Mouse (Mus musculus): ENCODE measurements around the gene Tbc1d22b.
"Not testable (repeated sequence)": the region's sequence is repeated elsewhere in the genome, so short reads cannot be mapped to it uniquely, and the experiment has no call there.

The Tbc1d22b gene

GRCm38 (mm10) chr17:29599051-29599450 is 49.5 kb downstream of the Tbc1d22b start:
- DNase-seq, result no peak

DNA sequence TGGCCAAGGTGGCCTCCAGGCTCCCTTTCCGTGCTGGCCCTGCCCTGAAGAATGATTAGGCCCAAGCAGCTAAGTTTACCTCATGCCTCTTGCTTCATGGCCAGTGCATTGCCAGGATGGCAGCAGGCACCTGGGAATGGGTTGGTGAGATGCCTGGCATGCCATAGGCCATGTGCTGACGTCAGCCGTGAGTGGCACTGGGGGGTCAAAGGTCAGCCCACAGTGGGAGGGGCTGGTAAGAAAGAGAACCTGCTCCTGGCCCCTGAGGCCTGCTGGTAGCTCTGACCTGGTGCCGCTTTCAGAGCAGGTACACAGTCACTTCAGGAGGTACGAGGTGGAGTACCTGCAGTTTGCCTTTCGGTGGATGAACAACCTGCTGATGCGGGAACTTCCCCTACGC is 50.0 kb downstream of the Tbc1d22b start:
- DNase-seq, result no peak

- DNase-seq, result peak; percentile 62 to 65
Measured at GRCm38 (mm10) chr17:29601391-29601790, 51.8 kb downstream of the Tbc1d22b start.

- DNase-seq, result peak; percentile 74 to 85
Measured at GRCm38 (mm10) chr17:29603283-29603682, 53.7 kb downstream of the Tbc1d22b start.

- DNase-seq, result not testable (repeated sequence)
Measured at GRCm38 (mm10) chr17:29613453-29613852, 63.9 kb downstream of the Tbc1d22b start.

- peak; percentile 96 to 97 for DNase-seq
Measured at GRCm38 (mm10) chr17:29614115-29615023, 64.8 kb downstream of the Tbc1d22b start, which contains the start of the genes Rnf8 and Gm28043. TSS of gene Rnf8 (plus strand) at chr17:29614790. TSS of gene Gm28043 (plus strand) at chr17:29614876.

DNA sequence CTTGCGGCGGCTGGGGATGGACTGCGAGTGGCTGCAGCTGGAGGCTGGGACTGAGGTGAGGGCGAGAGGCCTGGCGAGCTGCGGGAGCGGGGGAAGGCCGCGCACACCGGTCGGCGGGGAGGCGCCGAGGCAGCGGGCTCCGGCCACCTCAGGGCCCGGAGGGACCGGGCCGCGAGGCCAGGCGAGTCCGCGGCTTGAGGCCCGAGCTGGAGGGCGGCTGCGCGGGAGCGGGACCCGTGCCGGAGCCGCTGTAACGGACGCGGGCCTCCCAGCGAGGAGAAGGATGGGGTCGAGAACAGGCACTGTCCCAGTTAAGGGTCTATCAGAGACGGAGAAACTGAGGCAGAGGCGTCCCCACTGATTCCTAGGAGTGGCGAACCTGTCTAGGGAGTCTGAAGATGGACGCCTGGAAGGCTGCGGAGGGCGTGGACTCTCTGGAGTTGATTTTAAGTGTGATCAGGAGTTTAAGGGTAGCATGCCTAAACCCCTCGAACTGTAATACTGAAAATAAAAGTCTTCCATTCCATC is 65.5 kb downstream of the Tbc1d22b start:
- no peak for DNase-seq

GRCm38 (mm10) chr17:29615616-29616015 is 66.0 kb downstream of the Tbc1d22b start:
- DNase-seq, result no peak

GRCm38 (mm10) chr17:29619231-29619630 is 69.6 kb downstream of the Tbc1d22b start:
- DNase-seq, result no peak

DNA sequence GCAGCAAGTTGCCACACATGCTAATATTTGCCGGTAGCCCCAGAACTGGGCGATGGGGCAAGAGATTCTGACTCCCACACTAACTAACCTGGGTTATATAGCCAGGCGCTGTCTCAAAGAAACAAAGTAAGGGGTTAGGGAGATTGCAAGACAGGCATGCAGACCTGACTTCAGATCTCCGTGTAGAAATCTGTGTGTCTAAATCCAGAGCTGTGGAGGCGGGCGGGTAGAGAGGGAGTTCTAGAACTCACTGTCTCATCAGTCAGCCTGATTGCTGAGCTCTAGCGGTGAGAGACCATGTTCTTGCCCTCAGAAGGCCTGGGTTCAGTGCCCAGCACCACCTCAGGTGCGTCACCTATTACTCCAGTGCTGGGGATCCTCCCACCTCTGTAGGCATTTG is 73.9 kb downstream of the Tbc1d22b start:
- no peak for DNase-seq

DNA sequence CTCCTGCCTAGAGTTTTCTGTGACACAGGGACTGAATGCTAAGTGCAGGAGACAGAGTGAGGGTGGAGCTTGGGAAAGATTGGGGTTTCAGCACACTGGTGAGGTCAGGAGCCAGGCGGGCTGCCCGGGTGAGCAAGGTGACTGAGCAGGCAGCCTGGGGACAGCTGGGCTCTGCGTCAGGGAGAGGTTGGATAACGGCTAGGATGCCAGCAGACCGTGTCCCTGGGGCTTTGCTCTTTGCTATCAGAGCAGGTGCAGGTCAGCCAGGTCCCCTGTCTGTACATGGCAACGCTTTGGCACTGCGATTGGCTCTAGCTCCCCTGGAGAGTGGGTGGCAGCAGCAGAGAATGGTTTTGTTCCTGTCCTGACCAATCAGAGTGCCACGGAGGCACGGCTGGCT is 77.7 kb downstream of the Tbc1d22b start:
- no peak for DNase-seq

DNA sequence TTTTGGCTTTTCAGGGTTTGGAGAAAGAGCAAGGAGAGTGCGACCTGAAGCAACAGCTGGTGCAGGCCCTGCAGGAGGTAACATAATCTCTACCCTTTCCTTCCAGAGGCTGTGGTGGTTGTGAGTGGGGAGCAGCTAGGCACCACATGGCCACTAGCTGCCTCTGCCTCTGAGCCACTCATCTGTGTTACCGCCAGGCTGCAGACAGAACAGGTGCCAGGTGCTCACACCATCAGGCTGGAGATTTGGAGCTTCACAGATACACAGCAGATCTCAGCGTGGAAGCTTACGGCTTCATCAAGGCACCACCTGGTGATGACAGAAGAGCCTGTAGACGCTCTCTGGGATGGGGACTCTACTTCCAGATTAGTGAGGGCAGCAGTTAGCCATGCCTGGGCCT is 79.4 kb downstream of the Tbc1d22b start:
- no peak for DNase-seq

DNA sequence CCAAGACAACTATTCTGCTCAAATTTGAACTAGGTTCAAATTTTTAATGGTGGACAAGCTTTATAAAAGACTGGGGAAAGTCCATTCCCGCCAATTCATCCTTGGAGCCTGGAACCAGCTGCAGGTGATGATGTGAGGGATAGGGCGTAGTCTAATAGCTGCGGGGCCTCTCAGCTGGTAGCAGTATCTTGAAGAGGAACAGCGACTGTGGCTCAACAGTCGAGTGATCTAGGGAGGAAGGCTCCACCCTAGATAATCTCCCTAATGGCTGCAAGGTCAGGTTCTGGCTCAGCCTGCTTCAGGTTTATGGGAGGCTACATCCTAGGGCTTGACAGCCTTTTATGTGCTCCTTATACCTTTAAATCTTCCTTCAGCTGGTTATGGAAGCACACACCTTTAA is 80.0 kb downstream of the Tbc1d22b start:
- no peak for DNase-seq

- no peak for DNase-seq
Measured at GRCm38 (mm10) chr17:29632312-29632711, 82.7 kb downstream of the Tbc1d22b start.

GRCm38 (mm10) chr17:29635492-29635891 is 85.9 kb downstream of the Tbc1d22b start:
- DNase-seq, result no peak

GRCm38 (mm10) chr17:29636118-29636517 is 86.5 kb downstream of the Tbc1d22b start:
- DNase-seq, result peak in 1 of 2 experiments; percentile 38

DNA sequence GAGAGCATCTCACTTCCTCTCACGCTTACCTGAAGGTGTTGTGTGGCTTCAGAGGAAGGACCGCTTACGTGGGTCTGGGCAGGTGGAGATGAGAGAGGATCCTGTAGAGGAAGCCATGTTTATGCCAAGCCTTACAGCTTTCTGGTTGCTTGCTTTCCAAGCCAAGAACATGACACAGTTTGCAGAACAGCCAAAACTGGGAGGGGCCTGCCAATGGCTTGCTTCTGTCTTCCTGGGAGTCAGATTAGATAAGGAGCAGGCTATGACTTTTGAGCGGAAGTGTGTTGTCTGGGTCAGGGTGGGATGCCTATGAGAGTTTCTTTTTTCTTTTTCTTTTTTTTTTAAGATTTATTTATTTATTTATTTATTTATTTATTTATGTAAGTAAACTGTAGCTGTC is 87.8 kb downstream of the Tbc1d22b start:
- no peak for DNase-seq

DNA sequence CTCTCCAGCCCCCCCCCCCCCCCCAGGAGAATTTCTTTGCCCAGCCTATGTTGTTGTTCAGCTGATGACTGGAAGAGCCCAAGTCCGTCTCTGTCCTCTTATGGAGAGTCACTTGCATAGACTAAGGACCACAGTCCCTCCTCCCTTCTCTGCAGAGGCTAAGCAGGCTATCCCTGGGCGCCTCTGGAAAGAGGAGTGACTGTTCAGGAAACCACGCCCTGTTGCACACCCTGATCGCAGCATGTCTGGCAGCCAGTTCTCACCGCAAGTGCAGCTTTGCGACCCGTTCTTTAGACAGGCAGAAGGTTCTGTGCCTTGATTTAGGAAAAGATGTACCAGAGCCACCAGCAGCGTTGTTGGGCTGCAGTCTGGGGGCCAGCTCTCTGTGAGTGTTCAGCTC is 88.3 kb downstream of the Tbc1d22b start:
- peak; percentile 30 to 42 for DNase-seq

DNA sequence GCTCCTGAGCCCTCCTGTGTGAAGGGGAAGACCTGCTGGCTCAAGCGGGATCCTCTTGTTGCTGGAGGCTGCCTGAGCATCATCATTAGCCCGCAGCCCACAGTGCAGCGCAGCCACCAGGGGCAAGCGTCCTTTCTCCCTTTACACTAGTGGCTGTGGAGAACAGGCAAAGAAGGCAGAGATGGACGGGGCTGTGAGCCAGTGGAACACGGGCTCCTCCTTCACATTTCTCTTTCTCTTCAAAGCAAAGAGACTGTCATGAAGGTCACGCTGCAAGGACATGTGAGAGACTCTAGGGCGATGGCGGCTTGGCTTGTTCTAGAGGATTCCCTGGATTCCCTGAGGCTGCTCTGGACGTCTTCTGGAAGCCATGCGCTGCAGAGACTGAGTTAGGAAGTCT is 91.4 kb downstream of the Tbc1d22b start:
- no peak for DNase-seq

- no peak for DNase-seq
Measured at GRCm38 (mm10) chr17:29642219-29642618, 92.6 kb downstream of the Tbc1d22b start.
